Mouse (Mus musculus): Measurements from ENCODE around the gene Fat4.

DNA sequence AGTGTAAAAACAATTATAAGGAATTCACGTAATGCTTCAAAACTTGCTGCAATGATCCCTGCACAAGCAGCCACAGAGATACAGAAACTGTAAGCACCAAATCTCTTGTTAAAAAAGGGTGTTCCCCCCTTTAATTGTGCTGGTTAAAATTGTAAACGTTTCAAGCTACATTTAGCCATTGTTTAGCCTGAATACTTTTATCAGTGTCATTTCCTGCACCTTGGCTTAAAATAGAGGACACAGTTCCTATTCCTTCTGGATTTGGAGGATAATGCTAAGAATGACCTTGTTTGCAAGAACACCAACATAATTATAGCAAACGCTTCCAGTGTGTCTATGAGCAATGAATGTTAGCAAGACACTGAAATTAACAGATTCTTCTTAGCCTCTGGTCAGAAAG lies 65.9 kb downstream of the Fat4 start:
- no peak for TF ChIP-seq GATA1 (IDR thresholded peaks at IDR 0.05; ENCODE audit: low read length)
- TF ChIP-seq TAL1 (IDR thresholded peaks at IDR 0.05; ENCODE audit: low read length), result no peak

Data from erythroblast, embryonic 14.5 days (primary cell).